Mouse (Mus musculus) MEL (cell line): Measurements from ENCODE around the gene Fam133b. TPM values are rescaled to one million over a fixed set of nuclear protein-coding genes. Genes with fewer than 3 reads are reported as not detected.
A peak's percentile ranks its signal among the peaks of the same experiment; 100 is the strongest.

Experiments used
- DNase-seq: peaks from one replicate; pipeline ENCODE4 v3.0.0; 2011; ENCODE audit warnings: low read depth, low spot score
- H3K27ac ChIP-seq: 2 replicates; pipeline ENCODE4 v1.5.1; 2012; ENCODE audit warnings: low read depth, mild to moderate bottlenecking, control low read depth, low read length, moderate library complexity; ENCODE audit not compliant: control insufficient read depth
- H3K27me3 ChIP-seq, 2 experiments: fragments of 150-350 bp in 1 of 2; sonication (generic) in 1 of 2; 2 replicates each; pipeline ENCODE4 v1.6.1; 2012; ENCODE audit warnings: low read length in 2 of 2, mild to moderate bottlenecking in 2 of 2, improper control_type of control experiment in 1 of 2, moderate library complexity in 1 of 2; ENCODE audit not compliant: insufficient read depth in 2 of 2, control insufficient read depth in 1 of 2
- H3K36me3 ChIP-seq, 2 experiments: 2 replicates each; pipeline ENCODE4 v1.6.1; 2012 to 2014; ENCODE audit warnings: low read length in 2 of 2, improper control_type of control experiment in 1 of 2, inconsistent platforms in 1 of 2, mild to moderate bottlenecking in 1 of 2; ENCODE audit not compliant: insufficient read depth in 2 of 2, control insufficient read depth in 1 of 2
- H3K4me1 ChIP-seq, 2 experiments: fragments of 150-350 bp in 1 of 2; sonication (generic) in 1 of 2; 2 replicates each; pipeline ENCODE4 v1.6.1; 2012; ENCODE audit warnings: low read length in 2 of 2, improper control_type of control experiment in 1 of 2, mild to moderate bottlenecking in 1 of 2; ENCODE audit not compliant: insufficient read depth in 2 of 2, control insufficient read depth in 1 of 2
- H3K4me3 ChIP-seq, 2 experiments: fragments of 150-350 bp in 1 of 2; sonication (generic) in 1 of 2; 2 replicates each; pipeline ENCODE4 v1.5.1; 2012; ENCODE audit warnings: low read depth in 2 of 2, low read length in 2 of 2, mild to moderate bottlenecking in 2 of 2, moderate library complexity in 2 of 2, control low read depth in 1 of 2, improper control_type of control experiment in 1 of 2; ENCODE audit not compliant: control insufficient read depth in 1 of 2, insufficient read depth in 1 of 2
- H3K79me2 ChIP-seq: 2 replicates; pipeline ENCODE4 v1.6.1; 2012; ENCODE audit warnings: mild to moderate bottlenecking, low read length, moderate library complexity; ENCODE audit not compliant: control insufficient read depth, poor library complexity, insufficient read depth
- H3K9ac ChIP-seq: 2 replicates; pipeline ENCODE4 v1.6.1; 2012; ENCODE audit warnings: low read depth, mild to moderate bottlenecking, control low read depth, low read length, moderate library complexity; ENCODE audit not compliant: control insufficient read depth, poor library complexity, severe bottlenecking
- H3K9me3 ChIP-seq: fragments of 150-350 bp; sonication (generic); replicated peaks from 2 replicates; pipeline ENCODE4 v1.6.1; 2012; ENCODE audit warnings: mild to moderate bottlenecking, low read length, improper control_type of control experiment, moderate library complexity; ENCODE audit not compliant: insufficient read depth
- CHD1 ChIP-seq: IDR thresholded peaks from 2 replicates; pipeline ENCODE4 v1.6.1; 2012; ENCODE audit warnings: low read depth, mild to moderate bottlenecking, inconsistent platforms, low read length, improper control_type of control experiment
- ELF1 ChIP-seq: IDR thresholded peaks from 2 replicates; pipeline ENCODE4 v1.6.1; 2014; ENCODE audit warnings: low read depth, mild to moderate bottlenecking, inconsistent platforms, low read length, improper control_type of control experiment, moderate library complexity
- EP300 ChIP-seq, 2 experiments: IDR thresholded peaks; 2 replicates each; pipeline ENCODE4 v1.6.1; 2011; ENCODE audit warnings: improper control_type of control experiment in 2 of 2, low read length in 2 of 2, low read depth in 1 of 2, mild to moderate bottlenecking in 1 of 2
- ETS1 ChIP-seq: IDR thresholded peaks from 2 replicates; pipeline ENCODE4 v1.6.1; 2012; ENCODE audit warnings: low read depth, mild to moderate bottlenecking, inconsistent platforms, low read length, improper control_type of control experiment, moderate library complexity
- GABPA ChIP-seq: IDR thresholded peaks from 2 replicates; pipeline ENCODE4 v1.6.1; 2012; ENCODE audit warnings: low read depth, mild to moderate bottlenecking, inconsistent platforms, low read length, improper control_type of control experiment, moderate library complexity
- GATA1 ChIP-seq: IDR thresholded peaks from 2 replicates; pipeline ENCODE4 v1.6.1; 2011; ENCODE audit warnings: low read depth, low read length, improper control_type of control experiment
- HCFC1 ChIP-seq: IDR thresholded peaks from 2 replicates; pipeline ENCODE4 v1.6.1; 2012; ENCODE audit warnings: low read depth, mild to moderate bottlenecking, inconsistent platforms, low read length, improper control_type of control experiment, moderate library complexity
- JUND ChIP-seq: IDR thresholded peaks from 2 replicates; pipeline ENCODE4 v1.6.1; 2011; ENCODE audit warnings: low read depth, mild to moderate bottlenecking, improper control_type of control experiment, low read length
- MAX ChIP-seq: IDR thresholded peaks from 2 replicates; pipeline ENCODE4 v1.6.1; 2011; ENCODE audit warnings: low read length, improper control_type of control experiment
- MAZ ChIP-seq: IDR thresholded peaks from 2 replicates; pipeline ENCODE4 v1.6.1; 2012; ENCODE audit warnings: low read depth, mild to moderate bottlenecking, inconsistent platforms, low read length, improper control_type of control experiment
- MEF2A ChIP-seq: IDR thresholded peaks from 2 replicates; pipeline ENCODE4 v1.6.1; 2014; ENCODE audit warnings: low read depth, mild to moderate bottlenecking, inconsistent platforms, low read length, improper control_type of control experiment; ENCODE audit not compliant: poor library complexity, insufficient replicate concordance, severe bottlenecking; ENCODE audit errors: extremely low read depth
- MXI1 ChIP-seq: IDR thresholded peaks from 2 replicates; pipeline ENCODE4 v1.6.1; 2011; ENCODE audit warnings: mild to moderate bottlenecking, low read depth, low read length, improper control_type of control experiment
- MYC ChIP-seq: IDR thresholded peaks from 2 replicates; pipeline ENCODE4 v1.6.1; 2011; ENCODE audit warnings: low read depth, mild to moderate bottlenecking, low read length, improper control_type of control experiment, moderate library complexity
- NELFE ChIP-seq: IDR thresholded peaks from 2 replicates; pipeline ENCODE4 v1.6.1; 2011; ENCODE audit warnings: low read depth, low read length, improper control_type of control experiment
- POLR2A ChIP-seq, 2 experiments: IDR thresholded peaks; 2 replicates each; pipeline ENCODE4 v1.6.1; 2011 to 2012; ENCODE audit warnings: low read length in 2 of 2, mild to moderate bottlenecking in 2 of 2, control low read depth in 1 of 2, improper control_type of control experiment in 1 of 2, low read depth in 1 of 2, moderate library complexity in 1 of 2; ENCODE audit not compliant: control insufficient read depth in 1 of 2, insufficient read depth in 1 of 2, poor library complexity in 1 of 2
- POLR2AphosphoS2 ChIP-seq: IDR thresholded peaks from 2 replicates; pipeline ENCODE4 v1.6.1; 2011; ENCODE audit warnings: low read length, improper control_type of control experiment
- RCOR1 ChIP-seq: IDR thresholded peaks from 2 replicates; pipeline ENCODE4 v1.6.1; 2012; ENCODE audit warnings: low read depth, mild to moderate bottlenecking, inconsistent platforms, low read length, improper control_type of control experiment
- SMC3 ChIP-seq: IDR thresholded peaks from 2 replicates; pipeline ENCODE4 v1.6.1; 2011; ENCODE audit warnings: low read depth, low read length, improper control_type of control experiment
- UBTF ChIP-seq: IDR thresholded peaks from 2 replicates; pipeline ENCODE4 v1.6.1; 2012; ENCODE audit warnings: low read depth, mild to moderate bottlenecking, inconsistent platforms, low read length, improper control_type of control experiment, moderate library complexity, borderline replicate concordance; ENCODE audit not compliant: insufficient read depth
- USF2 ChIP-seq, 2 experiments: IDR thresholded peaks; 2 replicates each; pipeline ENCODE4 v1.6.1; 2011 to 2012; ENCODE audit warnings: improper control_type of control experiment in 2 of 2, low read length in 2 of 2, borderline replicate concordance in 1 of 2, inconsistent platforms in 1 of 2, low read depth in 1 of 2, mild to moderate bottlenecking in 1 of 2; ENCODE audit not compliant: insufficient read depth in 1 of 2
- ZKSCAN1 ChIP-seq: IDR thresholded peaks from 2 replicates; pipeline ENCODE4 v1.6.1; 2012; ENCODE audit warnings: low read depth, mild to moderate bottlenecking, inconsistent platforms, low read length, improper control_type of control experiment, moderate library complexity
- ZMIZ1 ChIP-seq: IDR thresholded peaks from 2 replicates; pipeline ENCODE4 v1.6.1; 2012; ENCODE audit warnings: low read depth, mild to moderate bottlenecking, inconsistent platforms, low read length, improper control_type of control experiment, moderate library complexity
- ZNF384 ChIP-seq: IDR thresholded peaks from 2 replicates; pipeline ENCODE4 v1.6.1; 2012; ENCODE audit warnings: low read depth, mild to moderate bottlenecking, inconsistent platforms, low read length, improper control_type of control experiment
- polyA plus RNA-seq, 2 experiments: library from polyadenylated mRNA; stranded (reverse) in 1 of 2; unstranded in 1 of 2; fragments of >175 nt in 1 of 2; fragments of >200 nt in 1 of 2; gene quantifications; 2 replicates each; pipeline versions ENCODE4 v1.2.1 to v1.2.4; 2012; ENCODE audit warnings: low replicate concordance in 2 of 2, low read depth in 1 of 2; ENCODE audit not compliant: insufficient read length in 2 of 2, insufficient read depth in 1 of 2, missing spikeins in 1 of 2
- total RNA-seq: library from RNA; depleted of rRNA; stranded (reverse); fragments of 300-350 nt; gene quantifications from 2 replicates; pipeline ENCODE4 v1.2.3, GENCODE M21; 2012

Fam133b gene
- total and polyA plus RNA-seq, 3 experiments = 39.4 to 56.0 TPM; not detected in 1

- TF ChIP-seq MEF2A (no peak), HCFC1 (peak; percentile 87), GATA1 (no peak; the same call in 1 of the 2 replicates), USF2 (IDR thresholded peaks at IDR 0.05; ENCODE audit: borderline replicate concordance in 1 of 2, insufficient read depth in 1 of 2, low read depth in 1 of 2, low read length in 2 of 2) (no peak)
- TF ChIP-seq, all 39 proteins: peak for 17
Observed at GRCm38 (mm10) chr5:3543629-3544479, at the start of gene Fam133b (continued).

- H3K79me2 ChIP-seq = peaks cover 14% of the 10 kb centered on the region
- peaks cover 36 to 39% of the 10 kb centered on the region in 2 experiments for H3K36me3 ChIP-seq
- H3K4me3 ChIP-seq = no peak overlapping the region
- H3K27ac ChIP-seq = peak overlapping the region; percentile 46; the same call in 1 of the 2 replicates
- no peaks in the 10 kb centered on the region for H3K9me3 ChIP-seq
- DNase-seq = no peak
- TF ChIP-seq NELFE (no peak), UBTF (no peak), RCOR1 (no peak), POLR2AphosphoS2 (no peak), MAZ (no peak), GABPA (no peak), ZKSCAN1 (no peak), HCFC1 (no peak), CHD1 (no peak), ZNF384 (no peak), MYC (no peak)
- TF ChIP-seq, all 39 proteins: peak for 0
- H3K27me3 ChIP-seq = no peaks in the 10 kb centered on the region
- H3K9ac ChIP-seq = no peak overlapping the region
- H3K4me1 ChIP-seq = peaks cover 30 to 32% of the 10 kb centered on the region in 2 experiments
Observed at GRCm38 (mm10) chr5:3493968-3494367, 49.7 kb upstream of the Fam133b start.

GRCm38 (mm10) chr5:3494452-3495187, 49.0 kb upstream of the Fam133b start:
- peak; percentile 74 for DNase-seq
- Histone ChIP-seq H3K27me3 (no peaks in the 10 kb centered on the region), H3K9me3 (no peaks in the 10 kb centered on the region), H3K4me3 (no peak overlapping the region), H3K4me1 (peaks cover 30 to 39% of the 10 kb centered on the region in 2 experiments), H3K36me3 (peaks cover 39 to 44% of the 10 kb centered on the region in 2 experiments), H3K9ac (no peak overlapping the region), H3K27ac (peak overlapping the region; percentile 46; the same call in 1 of the 2 replicates), H3K79me2 (peaks cover 14% of the 10 kb centered on the region)
- TF ChIP-seq NELFE = 0 out of 2 replicates have a peak, but pooled peaks have one; percentile 3
- TF ChIP-seq HCFC1 = no peak
- TF ChIP-seq CHD1 = 0 out of 2 replicates have a peak, but pooled peaks have one; percentile 47
- TF ChIP-seq MAX = peak; percentile 35; the same call in 1 of the 2 replicates
- peak in 1 of 2 experiments; percentile 35; a peak in 1 of 4 replicates for TF ChIP-seq POLR2A (IDR thresholded peaks at IDR 0.05; ENCODE audit: control insufficient read depth in 1 of 2, insufficient read depth in 1 of 2, low read depth in 1 of 2, low read length in 2 of 2, poor library complexity in 1 of 2)
- peak; percentile 67; the same call in 1 of the 2 replicates for TF ChIP-seq JUND
- no peak for TF ChIP-seq SMC3
- 0 out of 2 replicates have a peak, but pooled peaks have one; percentile 11 for TF ChIP-seq ZMIZ1
- TF ChIP-seq ELF1 = 0 out of 2 replicates have a peak, but pooled peaks have one; percentile 27
- no peak for TF ChIP-seq MXI1
- peak; percentile 62 for TF ChIP-seq POLR2AphosphoS2
- peak; percentile 65 for TF ChIP-seq ETS1
- TF ChIP-seq EP300 (IDR thresholded peaks at IDR 0.05; ENCODE audit: low read depth in 1 of 2, low read length in 2 of 2) = 0 out of 4 replicates have a peak, but pooled peaks have one; percentile 24 to 38
